Mouse (Mus musculus) urinary bladder, postnatal 10 days (tissue): ENCODE measurements around the gene H2-K1.

Experiments used
- DNase-seq: peaks from one replicate; pipeline ENCODE4 v3.0.0; 2022; ENCODE audit warnings: low spot score

H2-K1 gene

DNA sequence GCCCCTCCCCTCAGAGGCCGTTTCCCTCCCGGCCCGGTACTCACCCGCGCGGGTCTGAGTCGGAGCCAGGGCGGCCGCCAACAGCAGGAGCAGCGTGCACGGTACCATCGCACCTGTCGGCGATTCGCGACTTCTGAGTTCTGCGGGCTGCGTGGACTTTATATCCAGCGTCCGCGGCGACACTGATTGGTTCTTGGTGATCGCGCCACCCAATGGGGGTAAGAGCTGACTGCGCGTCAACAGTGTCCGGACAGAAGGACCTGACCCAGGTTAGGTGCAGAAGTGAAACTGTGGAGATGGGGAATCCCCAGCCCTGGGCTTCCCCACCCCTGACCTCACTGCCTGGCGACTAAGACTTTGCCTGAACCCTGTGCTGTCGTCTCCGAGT lies at the start of gene H2-K1:
Gene H2-K1, minus strand, starts transcription at position 198 of the 388 bp plus-strand sequence.
- peak; percentile 58 for DNase-seq

- no peak for DNase-seq
Observed at GRCm38 (mm10) chr17:34047404-34048050, 47.4 kb upstream of the H2-K1 start.

GRCm38 (mm10) chr17:34045941-34046340 lies 45.8 kb upstream of the H2-K1 start:
- DNase-seq, result no peak

DNA sequence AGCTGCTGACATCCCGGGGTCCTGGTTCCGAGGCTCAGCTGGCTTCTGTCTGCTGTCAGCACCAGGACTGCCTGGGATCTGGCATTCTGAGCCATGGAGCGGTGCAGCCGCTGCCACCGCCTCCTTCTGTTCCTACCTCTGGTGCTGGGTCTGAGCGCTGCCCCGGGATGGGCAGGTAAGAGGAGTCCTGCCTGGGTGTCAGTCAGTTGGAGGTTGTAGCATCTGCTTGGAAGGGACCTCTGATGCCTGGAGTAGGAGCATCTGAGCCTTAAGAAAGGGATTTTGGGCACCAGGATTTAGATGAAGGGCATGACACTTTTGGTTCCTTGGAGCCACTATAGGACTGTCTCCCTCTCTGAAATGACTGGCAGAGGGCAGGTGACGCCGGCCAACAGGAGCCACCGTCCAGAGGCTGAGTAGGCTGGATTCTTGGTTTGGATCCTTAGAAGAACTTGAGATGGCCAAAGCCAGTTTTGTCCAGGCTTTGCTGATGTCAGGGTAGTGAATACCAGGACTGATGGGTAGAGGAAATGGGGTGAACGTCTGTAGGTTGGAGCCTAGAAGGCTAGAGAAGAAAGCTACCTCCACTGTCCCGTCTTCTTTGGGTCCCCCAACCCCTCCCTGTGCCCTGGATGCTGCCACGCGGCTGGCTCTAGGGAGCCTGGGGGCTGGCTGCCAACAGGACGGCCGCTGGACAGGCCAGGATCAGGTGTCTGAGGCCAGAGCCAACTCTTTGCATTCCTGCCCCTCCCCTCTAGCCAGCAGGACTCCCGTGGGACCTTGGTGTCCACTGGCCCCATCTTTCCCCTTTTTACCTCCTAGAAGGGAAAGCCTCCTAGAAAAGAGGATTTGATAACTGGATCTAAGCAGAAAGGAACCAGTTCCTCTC lies 39.7 kb upstream of the H2-K1 start:
- no peak for DNase-seq

- DNase-seq, result no peak
Observed at GRCm38 (mm10) chr17:34038878-34039561, 38.9 kb upstream of the H2-K1 start, which contains the start of gene Col11a2. Gene Col11a2 (plus strand): TSS chr17:34039437.

DNA sequence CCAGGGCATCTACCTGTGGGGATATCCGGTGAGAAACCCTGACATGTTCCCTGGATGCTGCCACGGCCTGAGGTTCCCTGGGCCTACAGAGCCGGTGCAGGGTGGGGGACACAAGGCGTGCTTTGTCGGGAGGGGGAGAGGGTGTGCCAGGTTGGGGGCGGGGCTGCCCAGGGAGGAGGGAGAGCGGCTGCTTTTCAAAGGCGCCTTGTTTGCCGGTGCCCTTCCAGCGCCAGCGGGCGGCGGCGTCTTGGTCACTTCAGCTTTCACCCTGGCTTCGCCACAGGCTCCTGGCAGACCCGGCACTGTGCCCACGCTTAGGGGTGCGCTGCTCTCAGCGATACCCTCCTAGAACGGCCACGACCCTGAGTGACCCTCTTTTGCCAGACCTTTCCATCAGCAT lies 38.3 kb upstream of the H2-K1 start:
- no peak for DNase-seq

GRCm38 (mm10) chr17:34037241-34037640 lies 37.1 kb upstream of the H2-K1 start:
- no peak for DNase-seq

GRCm38 (mm10) chr17:34036647-34037046 lies 36.5 kb upstream of the H2-K1 start:
- no peak for DNase-seq

- no peak for DNase-seq
Observed at GRCm38 (mm10) chr17:34035517-34035916, 35.4 kb upstream of the H2-K1 start.

GRCm38 (mm10) chr17:34034064-34034463 lies 33.9 kb upstream of the H2-K1 start:
- DNase-seq, result no peak

DNA sequence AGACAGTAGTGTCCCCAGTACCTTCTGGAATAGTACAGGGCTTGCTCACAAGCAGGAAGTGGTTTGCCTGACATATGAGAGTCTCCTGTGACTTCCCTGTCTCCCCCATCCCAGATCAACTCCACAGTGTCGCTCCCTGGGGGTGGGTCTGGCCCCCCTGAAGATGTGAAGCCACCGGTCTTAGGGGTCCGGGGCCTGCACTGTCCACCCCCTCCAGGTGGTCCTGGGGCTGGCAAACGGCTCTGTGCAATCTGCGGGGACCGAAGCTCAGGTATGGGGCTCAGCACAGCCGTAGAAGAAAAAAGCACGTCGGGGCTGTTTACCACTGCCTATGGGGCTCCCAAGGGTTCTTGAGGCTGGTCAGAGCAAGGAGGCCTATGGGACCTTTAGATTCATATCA lies 33.3 kb upstream of the H2-K1 start:
- no peak for DNase-seq

- DNase-seq, result no peak
Observed at GRCm38 (mm10) chr17:34032806-34033205, 32.7 kb upstream of the H2-K1 start.

- DNase-seq, result no peak
Observed at GRCm38 (mm10) chr17:34032174-34032632, 32.1 kb upstream of the H2-K1 start.

GRCm38 (mm10) chr17:34031465-34032173 lies 31.5 kb upstream of the H2-K1 start, which contains the start of the genes Slc39a7 and Rxrb:
Gene Slc39a7 (minus strand): TSS chr17:34031682.
Gene Rxrb (plus strand): TSS chr17:34031812.
- peak; percentile 99 for DNase-seq

DNA sequence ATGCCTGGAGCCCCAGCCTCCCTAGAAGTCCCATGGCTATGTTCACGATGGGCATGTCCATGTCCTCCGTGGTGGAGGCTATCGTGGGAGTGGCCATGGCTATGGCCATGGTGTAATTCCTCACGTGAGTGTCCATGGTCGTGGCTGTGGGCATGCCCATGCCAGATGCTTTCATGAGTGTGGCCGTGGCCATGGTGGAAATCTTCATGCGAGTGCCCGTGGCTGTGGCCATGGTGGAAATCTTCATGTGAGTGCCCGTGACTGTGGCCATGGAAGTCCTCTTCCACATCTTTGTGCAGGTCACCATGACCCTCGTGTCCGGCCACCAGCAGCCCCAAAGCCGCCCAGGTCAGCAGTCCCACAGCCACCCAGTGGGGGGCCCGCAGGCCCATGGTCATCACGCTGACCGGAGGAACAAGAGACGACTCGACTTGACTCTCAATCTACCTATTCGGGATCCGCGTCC lies 30.7 kb upstream of the H2-K1 start:
- DNase-seq, result no peak

DNA sequence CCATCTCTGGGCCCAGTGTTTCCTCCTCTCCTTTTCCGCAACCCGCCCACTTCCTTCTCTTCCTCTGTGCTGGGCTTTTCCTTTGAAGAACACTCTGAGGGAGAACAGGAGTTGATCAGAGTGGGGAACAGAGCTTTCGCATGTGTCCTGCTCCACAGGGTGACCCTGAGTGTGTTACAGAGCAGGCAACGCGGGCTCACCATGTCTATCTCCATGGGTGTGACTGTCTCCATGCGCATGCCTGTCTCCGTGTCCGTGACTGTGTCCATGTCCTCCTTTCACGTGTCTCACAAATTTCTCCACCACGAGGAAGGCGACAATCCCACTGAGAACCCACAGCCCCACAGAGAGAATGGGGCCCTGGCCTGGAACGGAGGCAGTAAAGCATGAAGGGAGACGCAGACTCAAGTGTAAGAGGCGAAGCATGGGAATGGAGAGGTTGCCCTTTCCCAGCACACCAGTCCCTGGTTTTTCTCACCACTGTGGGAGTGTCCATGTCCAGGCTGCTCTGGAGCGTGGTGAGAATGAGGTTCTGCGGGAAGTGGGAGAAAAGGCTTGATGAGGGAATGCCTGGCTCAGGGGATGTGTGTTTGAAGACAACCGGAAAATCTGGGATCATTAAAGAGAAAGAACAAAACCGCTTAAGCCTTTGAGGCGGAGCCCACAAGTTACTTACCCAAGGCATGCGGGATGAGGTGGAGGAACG lies 29.9 kb upstream of the H2-K1 start:
- no peak for DNase-seq

DNA sequence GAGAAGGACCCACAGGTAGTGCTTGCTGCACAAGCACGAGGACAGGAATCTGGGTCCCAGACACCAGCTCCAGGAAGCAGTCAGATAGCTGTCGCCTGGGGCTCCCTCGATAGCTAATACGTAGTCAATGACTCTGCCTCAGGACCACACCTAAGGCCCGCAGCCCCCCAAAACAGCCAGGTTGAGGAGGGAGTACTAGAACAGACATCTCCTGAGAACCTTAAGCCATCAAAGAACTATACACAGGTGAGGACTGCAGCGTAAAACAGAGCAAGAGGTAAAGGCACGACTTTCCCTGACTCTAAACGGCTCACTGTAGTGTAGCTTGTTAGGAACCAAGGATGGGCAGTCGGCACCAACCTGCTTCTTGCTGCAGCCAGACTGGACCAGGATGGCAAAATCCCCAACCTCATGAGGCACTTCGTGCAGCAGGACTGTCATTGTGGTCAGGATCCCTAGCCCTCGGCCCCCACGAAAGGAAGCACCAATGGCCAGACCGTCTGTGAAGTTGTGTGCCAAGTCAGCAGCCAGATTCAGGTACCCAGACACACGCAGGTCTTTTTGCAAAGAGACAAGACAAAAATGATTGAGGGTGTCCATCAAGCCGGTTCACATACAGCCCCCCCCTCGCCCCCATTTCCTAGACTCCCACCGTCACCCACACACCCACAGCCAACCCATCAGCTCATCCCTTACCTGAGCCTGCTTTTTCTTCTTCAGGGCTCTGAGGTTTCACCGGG lies 29.2 kb upstream of the H2-K1 start:
- DNase-seq, result no peak

GRCm38 (mm10) chr17:34028501-34029149 lies 28.5 kb upstream of the H2-K1 start:
- no peak for DNase-seq

DNA sequence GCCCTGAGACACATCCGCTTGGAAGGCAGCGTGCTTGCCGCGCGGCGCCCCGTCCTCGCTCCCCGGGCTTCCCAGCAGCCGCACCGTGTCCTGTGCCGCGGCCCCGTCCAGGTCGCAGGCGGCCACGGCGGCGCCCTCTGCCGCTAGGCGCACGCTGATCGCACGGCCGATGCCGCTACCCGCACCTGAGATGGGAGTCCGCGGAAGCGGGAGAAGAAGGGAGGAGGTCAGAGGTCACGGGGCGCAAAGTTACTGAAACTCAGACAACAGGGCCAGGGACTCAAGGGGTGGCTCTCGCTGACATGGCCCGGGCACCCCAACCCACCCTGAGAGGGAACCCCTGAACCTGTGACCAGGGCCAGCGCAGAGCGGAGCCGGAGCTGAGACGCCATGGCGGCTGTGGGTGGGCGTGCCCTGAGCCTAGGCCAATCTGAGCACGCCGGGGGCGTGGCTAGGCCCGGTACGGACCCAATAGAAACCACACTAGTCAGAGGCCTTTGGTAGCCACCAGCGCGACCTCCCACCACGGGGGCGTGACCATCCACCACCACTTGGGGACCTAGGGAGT lies 27.6 kb upstream of the H2-K1 start, which contains the start of gene H2-Ke6:
Gene H2-Ke6, minus strand, starts transcription at position 405 of the 568 bp plus-strand sequence.
- DNase-seq, result peak; percentile 71
